Mouse (Mus musculus) inflammation-experienced regulatory T-cells, adult 6 months (primary cell): ENCODE measurements around the gene Chrne. TPM values are rescaled to one million over a fixed set of nuclear protein-coding genes. Genes with fewer than 3 reads are reported as not detected.
"Not testable (repeated sequence)": the region's sequence is repeated elsewhere in the genome, so short reads cannot be mapped to it uniquely, and the experiment has no call there.

ENCODE experiments used
- ATAC-seq: one replicate; pipeline ENCODE4 v1.8.0; 2017
- polyA plus RNA-seq, 3 experiments: library from polyadenylated mRNA; unstranded; fragments of 100-300 nt; shearing (Covaris generic); gene quantifications; one replicate each; pipeline ENCODE4 v1.2.1; 2017

Gene Chrne
- polyA plus RNA-seq, 3 experiments from 2014 or later = 0.51 to 3.0 (median 0.78) TPM

- ATAC-seq = no peak
Observed at GRCm38 (mm10) chr11:70582196-70582595, 36.8 kb downstream of the Chrne start.

- peak; percentile 88 for ATAC-seq
Observed at GRCm38 (mm10) chr11:70580921-70581320, 38.1 kb downstream of the Chrne start.

- ATAC-seq = peak; percentile 7
Observed at GRCm38 (mm10) chr11:70580358-70580720, 38.7 kb downstream of the Chrne start.

- ATAC-seq = peak; percentile 54
Observed at GRCm38 (mm10) chr11:70579710-70580357, 39.2 kb downstream of the Chrne start.

GRCm38 (mm10) chr11:70578962-70579361, 40.1 kb downstream of the Chrne start:
- ATAC-seq = no peak

- no peak for ATAC-seq
Observed at GRCm38 (mm10) chr11:70577201-70577600, 41.8 kb downstream of the Chrne start.

GRCm38 (mm10) chr11:70573872-70574271, 45.1 kb downstream of the Chrne start:
- no peak for ATAC-seq

GRCm38 (mm10) chr11:70572348-70572902, 46.6 kb downstream of the Chrne start:
- ATAC-seq = no peak

GRCm38 (mm10) chr11:70571641-70572040, 47.4 kb downstream of the Chrne start:
- no peak for ATAC-seq

GRCm38 (mm10) chr11:70570614-70571013, 48.4 kb downstream of the Chrne start:
- not testable (repeated sequence) for ATAC-seq

GRCm38 (mm10) chr11:70566586-70566985, 52.4 kb downstream of the Chrne start:
- no peak for ATAC-seq

Other genes with a start within 250 kb of the Chrne start
- 1 to 10 TPM; 5.2 to 7.3 (median 6.5) TPM for gene Pelp1, start 209.2 kb downstream of the Chrne start, polyA plus RNA-seq
- gene Arrb2, start 186.6 kb downstream of the Chrne start, polyA plus RNA-seq = 100 to 1,000 TPM in 2 of 3 experiments, 10 to 100 TPM in 1; 50.6 to 129 (median 119) TPM
- gene Med11, start 167.3 kb downstream of the Chrne start, polyA plus RNA-seq = 10 to 100 TPM; 76.7 to 81.3 (median 80.3) TPM
- gene Zmynd15, start 159.8 kb downstream of the Chrne start, polyA plus RNA-seq = not detected
- under 1 TPM; 0.62 to 0.85 (median 0.72) TPM for gene Cxcl16, start 159.2 kb downstream of the Chrne start, polyA plus RNA-seq
- 1 to 10 TPM; 1.6 to 3.2 (median 2.3) TPM for gene Tm4sf5, start 114.0 kb downstream of the Chrne start, polyA plus RNA-seq
- not detected for gene Vmo1, start 104.6 kb downstream of the Chrne start, polyA plus RNA-seq
- not detected for gene Gltpd2, start 100.0 kb downstream of the Chrne start, polyA plus RNA-seq
- 100 to 1,000 TPM; 376 to 387 (median 385) TPM for gene Psmb6, start 93.8 kb downstream of the Chrne start, polyA plus RNA-seq
- not detected for gene Gm40193, start 86.3 kb downstream of the Chrne start, polyA plus RNA-seq
- gene Pld2, start 79.2 kb downstream of the Chrne start, polyA plus RNA-seq = 1 to 10 TPM; 1.8 to 2.1 (median 2.0) TPM
- gene Mink1, start 56.3 kb downstream of the Chrne start, polyA plus RNA-seq = 10 to 100 TPM in 1 of 3 experiments, 1 to 10 TPM in 2; 6.2 to 11.8 (median 9.2) TPM
- gene 4930544D05Rik, start 3.4 kb downstream of the Chrne start, polyA plus RNA-seq = not detected
- gene Gp1ba, start 19.9 kb upstream of the Chrne start, polyA plus RNA-seq = under 1 TPM; 0.17 to 0.69 (median 0.21) TPM
- 100 to 1,000 TPM; 276 to 454 (median 423) TPM for gene Rnf167, start 28.0 kb upstream of the Chrne start, polyA plus RNA-seq
- 100 to 1,000 TPM in 2 of 3 experiments, 10 to 100 TPM in 1; 85.3 to 111 (median 111) TPM for gene Slc25a11, start 28.3 kb upstream of the Chrne start, polyA plus RNA-seq
- 1,000 to 10,000 TPM; 3,037 to 4,758 (median 3,214) TPM for gene Pfn1, start 35.4 kb upstream of the Chrne start, polyA plus RNA-seq
- gene Eno3, start 38.0 kb upstream of the Chrne start, polyA plus RNA-seq = 10 to 100 TPM in 2 of 3 experiments, 1 to 10 TPM in 1; 6.2 to 27.4 (median 21.7) TPM
- gene Spag7, start 50.2 kb upstream of the Chrne start, polyA plus RNA-seq = 100 to 1,000 TPM; 131 to 155 (median 137) TPM
- 10 to 100 TPM; 11.5 to 17.1 (median 12.8) TPM for gene Camta2, start 68.9 kb upstream of the Chrne start, polyA plus RNA-seq
- gene Inca1, start 80.9 kb upstream of the Chrne start, polyA plus RNA-seq = 1 to 10 TPM in 1 of 3 experiments, under 1 TPM in 1, not detected in 1; 0.44 to 1.0 TPM
- 1 to 10 TPM in 2 of 3 experiments, under 1 TPM in 1; 0.99 to 2.0 (median 1.3) TPM for gene Kif1c, start 81.3 kb upstream of the Chrne start, polyA plus RNA-seq
- 1 to 10 TPM; 3.4 to 5.8 (median 4.6) TPM for gene Zfp3, start 145.0 kb upstream of the Chrne start, polyA plus RNA-seq
- 1 to 10 TPM in 1 of 3 experiments, under 1 TPM in 1, not detected in 1; 0.67 to 1.1 TPM for gene Scimp, start 193.4 kb upstream of the Chrne start, polyA plus RNA-seq
- gene Rabep1, start 225.6 kb upstream of the Chrne start, polyA plus RNA-seq = 10 to 100 TPM in 2 of 3 experiments, 1 to 10 TPM in 1; 9.9 to 13.0 (median 11.4) TPM